Mouse (Mus musculus) urinary bladder, adult 2 months (tissue): ENCODE results near the gene Ccdc137. TPM values are rescaled to one million over a fixed set of nuclear protein-coding genes. Genes with fewer than 3 reads are reported as not detected.
A peak's percentile ranks its signal among the peaks of the same experiment; 100 is the strongest.

Experiments
- DNase-seq: peaks from one replicate; pipeline ENCODE4 v3.0.0; 2022; ENCODE audit warnings: low spot score
- polyA plus RNA-seq: library from polyadenylated mRNA; depleted of rRNA; stranded (reverse); fragments of >200 nt; gene quantifications from 2 replicates; pipeline ENCODE4 v1.2.3, GENCODE M21; 2012

Ccdc137 gene
- polyA plus RNA-seq, 1 experiment = 31.0 TPM

- no peak for DNase-seq
Observed at GRCm38 (mm10) chr11:120458847-120459597, 1.1 kb downstream of the Ccdc137 start.

- no peak for DNase-seq
Observed at GRCm38 (mm10) chr11:120463536-120463935, 5.6 kb downstream of the Ccdc137 start.

- no peak for DNase-seq
Observed at GRCm38 (mm10) chr11:120464365-120464764, 6.5 kb downstream of the Ccdc137 start.

GRCm38 (mm10) chr11:120465521-120465920, 7.6 kb downstream of the Ccdc137 start:
- DNase-seq = no peak

- peak; percentile 79 for DNase-seq
Observed at GRCm38 (mm10) chr11:120467051-120467735, 9.3 kb downstream of the Ccdc137 start, which contains the start of gene Arl16. TSS of gene Arl16 (minus strand) at chr11:120467607.

DNA sequence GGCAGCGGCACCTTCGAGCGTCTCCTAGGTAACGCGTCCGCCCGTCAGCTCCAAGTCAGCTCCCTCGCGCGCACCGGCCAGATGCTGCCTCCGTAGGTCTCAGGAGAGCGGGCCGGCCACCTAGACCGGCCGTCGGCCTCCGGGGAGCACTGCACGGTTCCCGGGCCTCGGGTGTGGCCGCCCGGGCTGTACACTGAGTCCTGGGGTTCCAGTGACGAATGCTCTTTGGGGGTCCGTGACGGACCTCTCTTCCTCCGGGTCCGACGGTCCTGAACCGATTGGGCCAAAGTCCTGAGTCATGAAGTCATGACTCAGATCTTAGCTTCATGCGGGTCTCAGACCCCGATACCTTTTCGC, 9.8 kb downstream of the Ccdc137 start:
- DNase-seq = no peak

- DNase-seq = no peak
Observed at GRCm38 (mm10) chr11:120472052-120472451, 14.1 kb downstream of the Ccdc137 start.

DNA sequence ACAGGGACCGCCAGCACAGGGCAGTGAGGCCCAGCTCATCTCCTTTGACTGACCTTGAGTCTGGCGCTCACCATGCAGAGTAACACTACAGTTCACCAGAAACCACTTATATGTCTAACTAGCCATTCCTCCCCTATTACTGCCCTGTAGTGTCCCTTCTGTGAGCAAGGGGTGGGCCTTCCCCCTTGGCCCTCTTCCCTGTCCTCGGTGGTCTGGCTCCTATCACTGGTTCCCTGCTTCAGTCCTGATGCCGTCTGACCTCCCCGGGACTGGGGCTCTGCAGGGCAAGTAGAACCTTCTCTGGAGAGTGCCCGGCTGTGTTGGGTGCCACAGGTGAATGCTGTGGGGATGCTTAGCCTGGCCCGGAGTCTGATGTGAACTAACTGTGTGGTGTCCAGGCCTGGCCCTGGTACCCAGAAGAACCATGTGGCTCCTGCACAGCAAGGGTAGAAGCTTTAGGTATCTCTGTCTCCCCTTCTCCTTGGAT, 25.6 kb downstream of the Ccdc137 start:
- DNase-seq = no peak

GRCm38 (mm10) chr11:120484265-120484981, 26.5 kb downstream of the Ccdc137 start, which contains the start of gene Mrpl12:
TSS of gene Mrpl12 (plus strand) at chr11:120484613.
- DNase-seq = peak; percentile 78

DNA sequence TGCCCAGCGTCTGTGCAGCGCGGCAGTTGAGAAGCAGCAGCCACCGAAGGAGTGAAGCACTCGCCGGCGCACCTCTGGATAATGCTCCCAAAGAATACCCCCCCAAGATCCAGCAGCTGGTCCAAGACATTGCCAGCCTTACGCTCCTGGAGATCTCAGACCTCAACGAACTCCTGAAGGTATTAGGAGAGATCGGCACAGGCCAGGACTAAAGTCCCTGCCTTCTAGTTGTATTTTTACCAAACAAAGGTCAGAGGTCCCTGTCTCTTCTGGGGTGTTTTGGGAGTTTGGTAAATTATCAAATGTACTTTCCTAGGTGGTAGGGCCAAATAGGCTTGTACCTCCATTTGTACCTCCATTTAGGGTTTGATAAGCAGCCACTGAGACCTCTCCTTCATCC, 27.3 kb downstream of the Ccdc137 start:
- no peak for DNase-seq

GRCm38 (mm10) chr11:120488516-120488915, 30.6 kb downstream of the Ccdc137 start:
- DNase-seq = no peak

- no peak for DNase-seq
Observed at GRCm38 (mm10) chr11:120489054-120489761, 31.3 kb downstream of the Ccdc137 start.

DNA sequence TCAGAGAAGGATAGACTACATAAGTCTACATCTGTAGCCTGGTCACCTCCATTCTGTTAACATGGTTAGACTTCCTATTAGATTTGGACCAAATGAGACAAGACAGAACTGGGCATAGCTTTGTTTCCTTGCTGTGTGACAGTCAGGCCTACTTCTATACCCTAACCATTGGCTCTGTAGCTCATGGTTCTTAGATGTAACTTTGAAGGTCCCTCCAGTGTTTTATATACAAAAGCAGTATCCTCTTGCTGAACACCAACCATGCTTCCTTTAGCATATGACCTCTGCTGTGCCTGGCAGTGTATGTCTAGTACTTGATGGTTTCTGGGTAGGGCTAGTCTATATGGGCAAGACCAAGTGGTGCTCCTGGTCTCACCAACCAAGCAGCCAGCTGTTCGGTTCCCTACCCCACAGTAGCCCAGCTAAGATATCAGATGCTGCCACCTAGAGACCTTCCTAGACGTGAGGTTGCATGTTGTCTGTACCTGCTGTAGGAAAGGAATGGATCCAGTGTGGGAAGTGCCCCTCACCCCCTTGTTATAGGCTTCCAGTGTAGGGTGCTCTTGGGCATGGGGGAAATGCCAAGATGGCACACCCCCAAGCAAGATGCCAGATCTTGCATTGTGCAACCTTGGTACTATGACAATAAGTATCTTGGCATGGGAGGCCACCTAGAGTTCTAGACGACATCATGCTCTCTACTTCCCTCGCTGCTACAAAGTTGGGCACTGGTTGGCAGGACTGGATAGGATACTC, 32.6 kb downstream of the Ccdc137 start:
- no peak for DNase-seq

GRCm38 (mm10) chr11:120491317-120492023, 33.6 kb downstream of the Ccdc137 start, which contains the start of gene Slc25a10:
TSS of gene Slc25a10 (plus strand) at chr11:120491840.
- peak; percentile 84 for DNase-seq

DNA sequence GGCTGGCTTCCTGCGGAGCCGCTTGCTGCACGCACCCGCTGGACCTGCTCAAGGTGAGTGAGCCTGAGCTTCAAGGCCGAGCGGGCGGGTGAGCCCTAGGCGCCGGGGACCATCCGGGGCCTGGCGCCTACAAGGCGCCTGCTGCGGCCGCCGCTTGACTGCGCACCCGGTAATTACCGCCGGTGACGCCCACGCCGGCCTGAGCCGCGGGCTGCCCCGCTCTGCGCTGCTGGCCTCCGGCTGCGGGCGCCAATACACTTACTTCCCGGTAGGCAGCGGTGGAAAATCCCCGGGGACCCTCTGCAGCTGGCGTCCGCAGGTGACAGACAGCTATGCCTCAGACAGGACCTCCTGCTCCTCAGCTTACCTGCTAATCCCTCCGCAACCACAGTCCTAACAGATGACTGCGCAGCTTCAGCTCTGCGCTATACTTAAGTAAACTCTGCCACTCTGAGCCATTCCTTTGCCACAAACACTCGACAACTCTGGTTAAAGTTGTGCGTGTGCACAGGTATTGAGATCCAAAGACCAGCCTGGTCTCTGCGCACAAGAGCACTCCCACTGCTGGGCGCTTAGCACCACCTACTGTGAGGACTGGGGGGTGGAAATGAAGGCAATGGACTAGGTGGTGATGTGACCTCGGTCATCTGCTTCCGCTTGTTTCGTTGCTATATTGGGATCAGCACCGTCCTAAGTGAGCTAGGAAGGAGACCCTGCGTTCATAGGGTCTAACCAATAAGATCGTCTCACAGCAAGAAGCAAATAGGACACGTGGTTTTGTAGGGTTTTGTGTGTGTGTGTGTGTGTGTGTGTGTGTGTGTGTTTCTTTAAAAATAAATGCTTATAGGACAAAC, 34.3 kb downstream of the Ccdc137 start:
- no peak for DNase-seq

DNA sequence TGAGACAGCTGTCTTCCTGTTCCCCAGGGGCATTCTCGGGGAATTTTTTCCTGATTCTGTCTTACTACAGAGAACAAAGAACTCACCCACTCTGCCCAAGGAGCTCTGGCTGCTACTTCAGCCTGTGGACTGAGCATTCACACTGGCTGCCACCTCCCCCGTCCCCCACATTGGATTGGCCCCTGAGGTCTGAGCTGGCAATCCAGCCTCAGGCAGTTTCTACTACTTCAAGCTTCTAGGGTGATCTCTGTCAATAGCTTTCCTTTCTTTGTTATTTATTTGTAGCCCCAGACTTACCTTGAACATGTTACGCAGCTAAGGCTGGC, 34.9 kb downstream of the Ccdc137 start:
- no peak for DNase-seq

GRCm38 (mm10) chr11:120493351-120493750, 35.4 kb downstream of the Ccdc137 start:
- DNase-seq = no peak

GRCm38 (mm10) chr11:120493911-120494310, 36.0 kb downstream of the Ccdc137 start:
- DNase-seq = no peak

DNA sequence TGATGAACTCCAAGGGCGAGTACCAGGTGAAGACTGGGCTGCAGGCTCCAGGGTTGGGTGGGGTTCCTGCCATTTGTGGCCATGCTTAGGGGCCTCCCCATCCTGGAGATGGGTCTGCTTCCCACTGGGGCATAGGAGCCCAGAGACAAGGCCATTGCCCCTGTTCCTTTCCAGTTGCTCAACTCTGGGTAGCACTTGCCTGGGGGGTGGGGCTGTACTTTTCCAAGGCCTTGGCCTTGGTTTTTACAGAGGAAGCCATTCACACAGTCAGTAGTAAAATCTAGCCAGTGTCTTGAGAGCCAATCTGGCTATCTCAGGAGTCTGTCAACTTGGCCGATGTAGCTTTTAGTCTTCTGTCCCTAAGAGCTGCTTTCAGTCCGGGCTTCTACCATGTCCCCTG, 39.5 kb downstream of the Ccdc137 start:
- DNase-seq = no peak
